Mouse (Mus musculus) embryonic facial prominence, embryonic 12.5 days (tissue): ENCODE data around the gene Gm10563. TPM values are rescaled to one million over a fixed set of nuclear protein-coding genes. Genes with fewer than 3 reads are reported as not detected.

Experiments
- ATAC-seq: fragments of 200-750 bp; cut with Nextera tagmentation; 2 replicates; pipeline ENCODE4 v1.8.0; 2017; ENCODE audit not compliant: insufficient number of reproducible peaks, insufficient read depth, low FRiP score, low TSS enrichment
- H3K27ac ChIP-seq: fragments of 300-500 bp; sonication (generic); 2 replicates; pipeline ENCODE4 v1.5.1; 2016; ENCODE audit warnings: mild to moderate bottlenecking
- H3K27me3 ChIP-seq: fragments of 300-500 bp; sonication (generic); 2 replicates; pipeline ENCODE4 v1.6.1; 2016; ENCODE audit warnings: mild to moderate bottlenecking, moderate library complexity
- H3K36me3 ChIP-seq: fragments of 300-500 bp; sonication (generic); 2 replicates; pipeline ENCODE4 v1.6.1; 2016; ENCODE audit warnings: mild to moderate bottlenecking
- H3K4me1 ChIP-seq: fragments of 300-500 bp; sonication (generic); 2 replicates; pipeline ENCODE4 v1.6.1; 2016
- H3K4me2 ChIP-seq: fragments of 300-500 bp; sonication (generic); replicated peaks from 2 replicates; pipeline ENCODE4 v1.6.1; 2016; ENCODE audit warnings: mild to moderate bottlenecking, moderate library complexity
- H3K4me3 ChIP-seq: fragments of 300-500 bp; sonication (generic); 2 replicates; pipeline ENCODE4 v1.5.1; 2016; ENCODE audit warnings: mild to moderate bottlenecking
- H3K9ac ChIP-seq: fragments of 300-500 bp; sonication (generic); 2 replicates; pipeline ENCODE4 v1.6.1; 2016; ENCODE audit warnings: mild to moderate bottlenecking, moderate library complexity
- H3K9me3 ChIP-seq: fragments of 300-500 bp; sonication (generic); 2 replicates; pipeline ENCODE4 v1.6.1; 2016; ENCODE audit warnings: mild to moderate bottlenecking, moderate library complexity
- WGBS: fragments of 180-500 bp; shearing (Covaris S2); methylation state at CpG from one replicate; pipeline ENCODE4 v1.1.7; 2016; 5-methylcytosine and 5-hydroxymethylcytosine counted together
- polyA plus RNA-seq: library from polyadenylated mRNA; unstranded; fragments of >200 nt; fragmentation: Nextera tagmentation; extraction: Ambion mirVana; gene quantifications from 2 replicates; pipeline ENCODE4 v1.2.1, GENCODE M21; 2016

Gm10563 gene
- polyA plus RNA-seq, 1 experiment from 2014 or later = not detected

GRCm38 (mm10) chr4:155605132-155605531, 40.1 kb downstream of the Gm10563 start:
- no peak overlapping the region for H3K9ac ChIP-seq
- no peak for ATAC-seq
- no peaks in the 10 kb centered on the region for H3K9me3 ChIP-seq
- no peak overlapping the region for H3K4me3 ChIP-seq
- WGBS = 92% methylated on average over 4 of the region's 4 CpGs
- no peak overlapping the region for H3K27ac ChIP-seq
- H3K27me3 ChIP-seq = no peaks in the 10 kb centered on the region
- H3K4me2 ChIP-seq = no peak overlapping the region
- H3K4me1 ChIP-seq = peaks cover 9% of the 10 kb centered on the region
- peaks cover 22% of the 10 kb centered on the region for H3K36me3 ChIP-seq

GRCm38 (mm10) chr4:155603801-155604200, 41.4 kb downstream of the Gm10563 start:
- no peak for ATAC-seq
- H3K4me2 ChIP-seq = no peak overlapping the region
- no peaks in the 10 kb centered on the region for H3K9me3 ChIP-seq
- H3K4me1 ChIP-seq = peaks cover 9% of the 10 kb centered on the region
- no peak overlapping the region for H3K27ac ChIP-seq
- no peaks in the 10 kb centered on the region for H3K27me3 ChIP-seq
- H3K9ac ChIP-seq = no peak overlapping the region
- no peak overlapping the region for H3K4me3 ChIP-seq
- H3K36me3 ChIP-seq = 0 out of 2 replicates have a peak, but pooled peaks cover 17% of the 10 kb centered on the region
- 96% methylated on average over 6 of the region's 6 CpGs for WGBS

DNA sequence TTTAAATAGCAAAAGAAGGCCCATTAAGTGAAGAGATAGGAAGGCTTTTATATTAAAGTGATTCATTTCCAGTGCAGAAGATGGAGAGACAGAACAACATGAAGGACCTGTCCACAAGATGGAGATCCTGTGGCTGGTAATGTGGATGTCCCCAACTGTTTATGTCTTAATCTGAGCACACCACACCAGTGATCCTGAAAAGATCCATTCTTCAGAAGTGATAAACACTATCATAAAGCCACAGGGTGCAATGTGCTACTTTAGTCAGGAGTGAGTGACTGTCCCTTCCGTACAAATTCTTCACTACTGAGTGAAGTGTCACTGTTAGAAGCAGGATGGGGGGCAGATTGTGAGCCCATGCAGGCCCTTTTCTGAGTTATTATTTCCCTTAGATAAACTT, 42.5 kb downstream of the Gm10563 start:
- peaks cover 9% of the 10 kb centered on the region for H3K4me1 ChIP-seq
- WGBS = 92% methylated on average over 1 of the region's 1 CpGs
- ATAC-seq = no peak
- H3K9me3 ChIP-seq = no peaks in the 10 kb centered on the region
- H3K4me2 ChIP-seq = peak overlapping the region; percentile 86
- no peak overlapping the region for H3K9ac ChIP-seq
- H3K4me3 ChIP-seq = peak overlapping the region; percentile 98
- no peak overlapping the region for H3K27ac ChIP-seq
- H3K36me3 ChIP-seq = 0 out of 2 replicates have a peak, but pooled peaks cover 17% of the 10 kb centered on the region
- no peaks in the 10 kb centered on the region for H3K27me3 ChIP-seq

DNA sequence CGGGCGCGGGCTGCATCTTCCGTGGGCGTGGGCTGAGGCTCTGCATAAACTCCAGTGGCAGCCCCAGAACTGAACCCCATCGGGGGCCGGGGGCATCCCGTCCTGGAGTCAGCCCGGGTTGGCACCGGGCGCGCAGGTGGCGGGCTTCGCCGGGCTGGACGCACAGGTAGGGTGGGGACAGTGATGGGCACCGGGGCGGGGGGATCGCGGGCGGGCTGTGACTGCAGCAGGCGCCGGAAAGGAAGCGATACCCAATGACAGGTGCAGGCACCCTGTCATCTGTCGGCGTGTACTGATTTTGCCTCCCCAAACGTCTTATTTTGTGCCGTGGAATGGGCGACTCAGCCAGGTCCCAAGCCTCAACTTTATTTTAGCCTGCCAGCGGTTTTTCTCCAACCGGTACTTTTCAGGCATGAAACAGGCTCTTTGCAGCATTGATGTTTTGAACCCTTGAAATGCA, 43.2 kb downstream of the Gm10563 start:
- Histone ChIP-seq H3K4me3 (peak overlapping the region; percentile 98), H3K4me2 (peak overlapping the region; percentile 86), H3K27me3 (no peaks in the 10 kb centered on the region), H3K9ac (peak overlapping the region; percentile 91), H3K36me3 (0 out of 2 replicates have a peak, but pooled peaks cover 17% of the 10 kb centered on the region), H3K9me3 (no peaks in the 10 kb centered on the region), H3K4me1 (peaks cover 9% of the 10 kb centered on the region), H3K27ac (peak overlapping the region; percentile 98)
- no peak for ATAC-seq
- 2% methylated on average over 31 of the region's 31 CpGs for WGBS

DNA sequence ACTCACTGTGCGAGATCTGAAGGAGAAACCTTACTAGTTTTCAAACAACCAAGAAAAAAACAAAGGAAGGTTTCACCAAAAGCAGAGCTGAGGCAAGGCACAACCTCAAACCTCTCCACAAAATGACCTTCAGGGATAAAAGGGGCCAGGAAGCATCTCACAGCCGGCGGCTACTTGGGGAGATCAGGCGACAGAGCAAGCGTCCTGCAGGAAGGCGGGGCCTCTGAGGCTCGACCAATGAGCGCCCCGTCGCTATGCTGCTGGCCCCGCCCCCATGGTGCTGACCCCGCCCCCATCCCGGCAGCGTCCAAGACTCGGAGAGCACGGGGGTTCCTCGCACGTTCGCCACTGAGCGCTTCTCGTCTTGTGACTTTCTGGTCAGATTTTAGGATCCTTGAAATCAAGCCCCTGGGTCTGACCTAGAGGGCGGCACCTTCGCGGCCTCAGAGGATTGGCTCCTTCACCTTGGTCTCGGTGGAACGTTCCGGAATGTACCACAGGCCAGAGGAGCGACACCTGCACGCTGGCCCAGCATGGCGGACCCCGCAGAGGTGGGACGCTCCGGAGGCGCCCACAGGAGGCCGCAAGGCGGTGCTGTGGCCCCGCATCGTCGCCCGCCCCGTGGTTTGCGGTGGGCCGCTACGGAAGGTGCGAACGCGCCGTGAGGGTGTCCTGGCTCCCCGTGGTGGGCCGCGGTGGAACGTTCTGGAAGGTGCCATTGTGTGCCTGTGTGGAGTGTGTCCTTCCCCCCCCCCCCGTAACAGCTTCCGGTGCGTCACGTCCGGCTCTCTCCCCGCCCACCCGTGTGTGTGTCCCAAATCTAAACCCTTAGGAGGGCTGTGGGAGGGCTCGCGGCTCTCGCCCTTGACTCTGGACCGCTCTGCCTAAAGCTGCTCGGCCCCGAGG, 43.9 kb downstream of the Gm10563 start, which contains the start of gene Slc35e2:
Gene Slc35e2 (plus strand): TSS at position 326 of the 906 bp plus-strand sequence.
- Histone ChIP-seq H3K9me3 (no peaks in the 10 kb centered on the region), H3K9ac (peak within 1 kb of the TSS; percentile 91), H3K4me3 (peak within 1 kb of the TSS; percentile 98), H3K27me3 (no peaks in the 10 kb centered on the region), H3K27ac (peak within 1 kb of the TSS; percentile 98), H3K4me2 (peak within 1 kb of the TSS; percentile 86), H3K36me3 (0 out of 2 replicates have a peak, but pooled peaks cover 13% of the 10 kb centered on the region), H3K4me1 (peaks cover 9% of the 10 kb centered on the region)
- 1% methylated on average over 64 of the region's 65 CpGs for WGBS
- peak; percentile 95 for ATAC-seq

DNA sequence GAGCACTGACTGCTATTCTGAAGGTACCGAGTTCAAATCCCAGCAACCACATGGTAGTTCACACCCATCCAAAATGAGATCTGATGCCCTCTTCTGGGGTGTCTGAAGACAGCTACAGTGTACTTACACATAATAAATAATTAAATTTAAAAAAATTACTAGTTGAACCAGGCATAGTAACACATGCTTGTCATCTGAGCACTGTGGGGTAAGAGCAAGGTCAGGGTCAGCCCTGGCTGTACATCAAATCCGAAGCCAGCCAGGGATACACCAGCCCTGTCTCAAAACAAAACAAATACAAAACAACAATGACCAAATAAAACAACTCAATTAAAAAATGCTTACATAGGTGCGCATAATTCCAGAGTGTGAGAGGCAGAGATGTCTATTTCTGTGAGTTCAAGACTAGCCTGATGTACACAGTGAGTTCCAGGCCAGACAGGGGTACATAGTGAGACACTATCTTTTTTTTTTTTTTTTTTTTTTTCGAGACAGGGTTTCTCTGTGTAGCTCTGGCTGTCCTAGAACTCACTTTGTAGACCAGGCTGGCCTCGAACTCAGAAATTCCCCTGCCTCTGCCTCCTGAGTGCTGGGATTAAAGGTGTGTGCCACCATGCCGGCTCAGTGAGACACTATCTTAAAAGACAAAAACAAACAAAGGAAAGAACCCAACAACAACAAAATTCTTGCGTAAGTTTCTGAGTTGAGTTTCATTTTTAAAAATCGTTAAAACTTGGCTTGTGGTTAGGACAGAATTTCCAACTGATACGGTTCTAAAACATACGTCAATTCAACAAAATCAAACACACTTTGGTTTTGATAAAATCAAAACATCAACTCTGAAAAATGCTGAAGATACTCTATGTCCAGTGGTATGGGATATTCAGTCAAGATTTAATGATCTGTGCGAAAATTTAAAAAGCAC, 45.0 kb downstream of the Gm10563 start:
- peak overlapping the region; percentile 86 for H3K4me2 ChIP-seq
- H3K4me3 ChIP-seq = peak overlapping the region; percentile 98
- H3K27ac ChIP-seq = peak overlapping the region; percentile 98
- 0 out of 2 replicates have a peak, but pooled peaks cover 8% of the 10 kb centered on the region for H3K36me3 ChIP-seq
- no peaks in the 10 kb centered on the region for H3K9me3 ChIP-seq
- no peak overlapping the region for H3K9ac ChIP-seq
- H3K4me1 ChIP-seq = peaks cover 9% of the 10 kb centered on the region
- no peak for ATAC-seq
- H3K27me3 ChIP-seq = no peaks in the 10 kb centered on the region
- 85% methylated on average over 11 of the region's 11 CpGs for WGBS

DNA sequence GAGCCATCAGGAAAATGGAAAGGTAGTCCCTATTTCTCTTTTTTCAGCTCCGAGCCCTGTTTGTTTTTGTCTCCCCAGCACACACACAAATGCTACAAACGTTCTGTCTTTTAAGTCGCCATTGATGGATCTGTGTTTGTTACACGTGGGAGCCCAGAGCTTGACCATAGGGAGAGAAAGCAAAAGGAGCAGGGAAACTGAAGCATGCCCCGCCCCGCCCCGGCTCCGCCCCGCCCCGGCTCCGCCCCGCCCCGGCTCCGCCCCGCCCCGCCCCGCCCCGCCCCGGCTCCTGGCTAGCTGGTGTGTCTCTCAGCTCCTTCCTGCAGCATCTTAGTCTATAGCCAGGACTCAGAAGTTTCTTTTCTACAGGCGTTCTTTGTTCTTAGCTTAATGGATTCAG, 46.7 kb downstream of the Gm10563 start:
- Histone ChIP-seq H3K36me3 (0 out of 2 replicates have a peak, but pooled peaks cover 3% of the 10 kb centered on the region), H3K4me3 (no peak overlapping the region), H3K9ac (no peak overlapping the region), H3K4me2 (no peak overlapping the region), H3K27ac (no peak overlapping the region), H3K9me3 (no peaks in the 10 kb centered on the region), H3K4me1 (peaks cover 9% of the 10 kb centered on the region), H3K27me3 (no peaks in the 10 kb centered on the region)
- ATAC-seq = no peak
- 16% methylated on average over 20 of the region's 20 CpGs for WGBS

DNA sequence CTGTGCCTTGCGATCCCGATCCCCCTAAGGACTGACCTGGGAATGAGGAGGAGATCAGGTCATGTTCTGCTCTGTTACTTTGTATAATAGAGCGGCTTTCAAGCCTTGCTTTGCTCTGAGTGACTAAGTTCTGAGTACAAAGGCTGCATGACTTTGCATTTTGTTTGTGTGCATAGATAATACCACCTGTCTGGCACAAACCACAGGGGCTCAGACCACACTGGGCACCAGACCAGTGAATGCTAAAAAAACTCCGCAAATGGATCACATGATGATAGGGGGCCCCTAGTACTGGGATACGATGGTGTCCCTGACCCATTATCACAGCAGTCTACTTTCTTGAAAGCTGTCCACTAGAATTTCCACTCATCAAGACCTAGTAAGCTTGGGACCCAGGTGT, 48.6 kb downstream of the Gm10563 start:
- Histone ChIP-seq H3K4me1 (no peaks in the 10 kb centered on the region), H3K9ac (no peak overlapping the region), H3K36me3 (no peaks in the 10 kb centered on the region), H3K4me2 (no peak overlapping the region), H3K9me3 (no peaks in the 10 kb centered on the region), H3K27me3 (no peaks in the 10 kb centered on the region), H3K27ac (no peak overlapping the region), H3K4me3 (no peak overlapping the region)
- WGBS = 88% methylated on average over 5 of the region's 5 CpGs
- ATAC-seq = no peak

DNA sequence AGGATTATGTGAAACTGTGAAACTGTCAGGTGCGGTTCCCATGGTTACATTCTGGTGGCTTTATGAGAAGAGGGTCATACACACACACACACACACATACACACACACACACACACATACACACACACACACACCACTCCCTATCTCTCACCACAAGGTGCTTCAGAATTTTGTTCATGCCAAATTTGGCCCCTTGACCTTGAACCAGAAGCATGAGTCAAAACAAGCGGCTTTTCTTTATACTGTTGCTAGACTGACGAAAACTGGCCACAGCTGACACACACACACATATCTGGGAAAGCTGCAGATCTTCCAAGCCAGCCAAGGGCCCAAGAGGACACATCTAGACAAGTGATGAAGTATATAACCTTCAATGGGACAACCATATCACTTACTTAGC, 49.4 kb downstream of the Gm10563 start:
- no peak for ATAC-seq
- H3K4me1 ChIP-seq = no peaks in the 10 kb centered on the region
- H3K36me3 ChIP-seq = no peaks in the 10 kb centered on the region
- H3K27me3 ChIP-seq = no peaks in the 10 kb centered on the region
- no peak overlapping the region for H3K9ac ChIP-seq
- no peak overlapping the region for H3K4me2 ChIP-seq
- 83% methylated on average over 3 of the region's 3 CpGs for WGBS
- no peak overlapping the region for H3K4me3 ChIP-seq
- H3K9me3 ChIP-seq = no peaks in the 10 kb centered on the region
- H3K27ac ChIP-seq = no peak overlapping the region

DNA sequence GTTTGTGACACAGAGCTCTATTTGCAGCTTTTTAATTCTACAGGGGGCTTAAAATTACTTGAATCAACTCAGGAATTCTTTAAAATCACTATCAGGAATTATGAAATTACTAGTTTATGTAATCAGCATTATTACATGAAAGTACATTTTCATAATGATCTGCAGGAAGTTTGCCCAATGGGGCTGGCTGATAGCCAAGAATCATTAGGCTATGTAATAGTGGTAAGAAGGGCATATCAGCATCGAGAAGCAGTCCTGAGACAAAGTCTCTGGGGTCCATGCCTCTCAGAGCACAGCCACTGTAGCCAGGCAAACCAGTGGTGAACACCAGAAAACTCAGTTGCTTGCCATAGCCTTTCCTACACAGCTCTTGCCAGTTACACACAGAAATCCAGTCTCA, 51.4 kb downstream of the Gm10563 start:
- no peak for ATAC-seq

GRCm38 (mm10) chr4:155591012-155591719, 54.0 kb downstream of the Gm10563 start:
- WGBS = 82% methylated on average over 7 of the region's 7 CpGs
- H3K27ac ChIP-seq = no peak overlapping the region
- no peak overlapping the region for H3K4me3 ChIP-seq
- no peaks in the 10 kb centered on the region for H3K27me3 ChIP-seq
- no peak for ATAC-seq
- H3K9ac ChIP-seq = no peak overlapping the region
- no peaks in the 10 kb centered on the region for H3K9me3 ChIP-seq
- no peaks in the 10 kb centered on the region for H3K4me1 ChIP-seq
- no peak overlapping the region for H3K4me2 ChIP-seq
- H3K36me3 ChIP-seq = peaks cover 43% of the 10 kb centered on the region

More for the DNA sequence above, 51.4 kb downstream of the Gm10563 start:
- Histone ChIP-seq H3K36me3 (peaks cover 18% of the 10 kb centered on the region), H3K4me2 (no peak overlapping the region), H3K27ac (no peak overlapping the region), H3K9ac (no peak overlapping the region), H3K4me3 (no peak overlapping the region), H3K27me3 (no peaks in the 10 kb centered on the region), H3K4me1 (no peaks in the 10 kb centered on the region), H3K9me3 (no peaks in the 10 kb centered on the region)
- 63% methylated on average over 1 of the region's 1 CpGs for WGBS
